Comparison of ENCODE assay signal across 8 mouse cellular contexts in genomic region chr2:29252599-29253204, GRCm38 (mm10). TPM values are rescaled to one million over a fixed set of nuclear protein-coding genes. Genes with fewer than 3 reads are reported as not detected.
DNase-seq lines count a peak whose midpoint lies in the region; ATAC-seq and TF ChIP-seq lines count a peak whose summit lies in the region.

Ntng2 (minus strand) TSS chr2:29253005.

- under 1% methylated on average over 51 of the region's 54 CpGs for WGBS in embryonic facial prominence, embryonic 12.5 days
- WGBS in heart, embryonic 12.5 days: under 1% methylated on average over 54 of the region's 54 CpGs
- WGBS in kidney, embryonic 14.5 days: 0% methylated on average over 53 of the region's 54 CpGs
- WGBS in liver, adult 2 months: 2% methylated on average over 53 of the region's 54 CpGs
- under 1% methylated on average over 43 of the region's 54 CpGs for WGBS in midbrain, postnatal 0 days

- no peak for TF ChIP-seq CTCF in liver, adult 2 months (IDR thresholded peaks at IDR 0.05; ENCODE audit: low read depth, low read length)
- TF ChIP-seq CTCF in midbrain, postnatal 0 days (IDR thresholded peaks at IDR 0.05): no peak

- H3K79me2 ChIP-seq in liver, adult 2 months (ENCODE audit: control insufficient read depth, insufficient read depth, low read length): no peaks in the 10 kb centered on the region

- no peak within 1 kb of the TSS for H3K27ac ChIP-seq in embryonic facial prominence, embryonic 12.5 days
- no peak within 1 kb of the TSS for H3K27ac ChIP-seq in heart, embryonic 12.5 days (ENCODE audit: poor library complexity, severe bottlenecking)
- H3K27ac ChIP-seq in kidney, embryonic 14.5 days (ENCODE audit: low read depth, low read length): no peak within 1 kb of the TSS
- H3K27ac ChIP-seq in liver, adult 2 months (replicated peaks; ENCODE audit: insufficient read depth, low read depth, low read length): peak within 1 kb of the TSS; percentile 59
- peak within 1 kb of the TSS; percentile 59 for H3K27ac ChIP-seq in midbrain, postnatal 0 days (ENCODE audit: low read depth, low read length)

- H3K9ac ChIP-seq in embryonic facial prominence, embryonic 12.5 days: peak within 1 kb of the TSS; percentile 61
- peak within 1 kb of the TSS; percentile 69 for H3K9ac ChIP-seq in heart, embryonic 12.5 days
- H3K9ac ChIP-seq in kidney, embryonic 14.5 days (ENCODE audit: low read depth, low read length): peak within 1 kb of the TSS; percentile 60
- H3K9ac ChIP-seq in liver, adult 2 months (ENCODE audit: low read depth, low read length): peak within 1 kb of the TSS; percentile 67
- H3K9ac ChIP-seq in midbrain, postnatal 0 days (replicated peaks; ENCODE audit: low read length, poor library complexity, severe bottlenecking): peak within 1 kb of the TSS; percentile 63

- peak; percentile 95 for DNase-seq in 416B (ENCODE audit: low read depth)
- DNase-seq in MEL-GATA-1-ER (ENCODE audit: extremely low read depth, low read depth): peak; percentile 88
- DNase-seq in liver, adult 2 months (ENCODE audit: extremely low read depth, low read depth, low spot score): peak; percentile 14
- peak; percentile 74 for DNase-seq in midbrain, postnatal 0 days (ENCODE audit: low spot score)
- DNase-seq in thymus, postnatal 36 days: peak; percentile 17 to 21

- TF ChIP-seq POLR2A in liver, adult 2 months (IDR thresholded peaks at IDR 0.05; ENCODE audit: extremely low read depth, insufficient read depth, low read length): no peak

- no peaks in the 10 kb centered on the region for H3K9me3 ChIP-seq in embryonic facial prominence, embryonic 12.5 days
- H3K9me3 ChIP-seq in heart, embryonic 12.5 days (replicated peaks): no peaks in the 10 kb centered on the region
- no peaks in the 10 kb centered on the region for H3K9me3 ChIP-seq in kidney, embryonic 14.5 days (ENCODE audit: control insufficient read depth, low read length)
- H3K9me3 ChIP-seq in midbrain, postnatal 0 days (ENCODE audit: low read length): no peaks in the 10 kb centered on the region

- peak within 1 kb of the TSS; percentile 98 for H3K4me2 ChIP-seq in embryonic facial prominence, embryonic 12.5 days (replicated peaks)
- H3K4me2 ChIP-seq in heart, embryonic 12.5 days: peak within 1 kb of the TSS; percentile 99
- peak within 1 kb of the TSS; percentile 99 for H3K4me2 ChIP-seq in kidney, embryonic 14.5 days (replicated peaks; ENCODE audit: low read depth, low read length)
- peak within 1 kb of the TSS; percentile 99 for H3K4me2 ChIP-seq in midbrain, postnatal 0 days (ENCODE audit: low read depth, low read length, poor library complexity, severe bottlenecking)

- no peak; the same call in 1 of the 2 replicates for ATAC-seq in embryonic facial prominence, embryonic 12.5 days (ENCODE audit: insufficient number of reproducible peaks, insufficient read depth, low FRiP score, low TSS enrichment)
- ATAC-seq in heart, embryonic 12.5 days (ENCODE audit: insufficient number of reproducible peaks, low FRiP score): peak; percentile 23; the same call in 1 of the 2 replicates
- ATAC-seq in kidney, embryonic 14.5 days (ENCODE audit: low FRiP score, low TSS enrichment): peak; percentile 41
- ATAC-seq in midbrain, postnatal 0 days (ENCODE audit: low FRiP score): peak; percentile 52

- peak within 1 kb of the TSS; percentile 60 for H3K4me3 ChIP-seq in embryonic facial prominence, embryonic 12.5 days
- peak within 1 kb of the TSS; percentile 67 for H3K4me3 ChIP-seq in heart, embryonic 12.5 days
- peak within 1 kb of the TSS; percentile 57 for H3K4me3 ChIP-seq in kidney, embryonic 14.5 days (ENCODE audit: low read length)
- peak within 1 kb of the TSS; percentile 62 for H3K4me3 ChIP-seq in liver, adult 2 months (ENCODE audit: insufficient read depth, low read depth, low read length)
- peak within 1 kb of the TSS; percentile 60 for H3K4me3 ChIP-seq in midbrain, postnatal 0 days (ENCODE audit: low read depth, low read length)

- H3K27me3 ChIP-seq in embryonic facial prominence, embryonic 12.5 days: peaks cover 86% of the 10 kb centered on the region
- peaks cover 94% of the 10 kb centered on the region for H3K27me3 ChIP-seq in heart, embryonic 12.5 days (replicated peaks)
- peaks cover 73% of the 10 kb centered on the region for H3K27me3 ChIP-seq in kidney, embryonic 14.5 days (ENCODE audit: control insufficient read depth, insufficient read depth, low read length)
- H3K27me3 ChIP-seq in liver, adult 2 months (ENCODE audit: control insufficient read depth, insufficient read depth, low read length): peaks cover 7% of the 10 kb centered on the region
- peaks cover 15% of the 10 kb centered on the region; the same call in 1 of the 2 replicates for H3K27me3 ChIP-seq in midbrain, postnatal 0 days (ENCODE audit: insufficient read depth, low read length)

- no peaks in the 10 kb centered on the region for H3K36me3 ChIP-seq in embryonic facial prominence, embryonic 12.5 days
- H3K36me3 ChIP-seq in heart, embryonic 12.5 days: no peaks in the 10 kb centered on the region
- no peaks in the 10 kb centered on the region for H3K36me3 ChIP-seq in kidney, embryonic 14.5 days (ENCODE audit: control insufficient read depth, insufficient read depth, low read length)
- H3K36me3 ChIP-seq in liver, adult 2 months (ENCODE audit: control insufficient read depth, insufficient read depth, low read length): no peaks in the 10 kb centered on the region
- no peaks in the 10 kb centered on the region for H3K36me3 ChIP-seq in midbrain, postnatal 0 days (ENCODE audit: insufficient read depth, low read length)

- H3K4me1 ChIP-seq in embryonic facial prominence, embryonic 12.5 days: peaks cover 24% of the 10 kb centered on the region
- H3K4me1 ChIP-seq in heart, embryonic 12.5 days (replicated peaks): peaks cover 36% of the 10 kb centered on the region
- H3K4me1 ChIP-seq in kidney, embryonic 14.5 days (ENCODE audit: control insufficient read depth, insufficient read depth, low read length): peaks cover 22% of the 10 kb centered on the region
- no peaks in the 10 kb centered on the region for H3K4me1 ChIP-seq in liver, adult 2 months (ENCODE audit: control insufficient read depth, insufficient read depth, low read length)
- H3K4me1 ChIP-seq in midbrain, postnatal 0 days (ENCODE audit: insufficient read depth, low read length): peaks cover 17% of the 10 kb centered on the region

RNA-seq across cellular contexts. Expression of gene Ntng2, which starts in this region (rescaled TPM):
- polyA plus RNA-seq in embryonic facial prominence, embryonic 12.5 days (2016; fragmentation: Nextera tagmentation; extraction: Ambion mirVana): 1.1 and 1.2 TPM in 2 replicates
- 0.26 and 0.33 TPM in 2 replicates for polyA plus RNA-seq in heart, embryonic 12.5 days (2016; fragmentation: Nextera tagmentation; extraction: Ambion mirVana)
- 3.2 and 4.3 TPM in 2 replicates for polyA plus RNA-seq in kidney, embryonic 14.5 days (2014; fragmentation: Nextera tagmentation; extraction: Ambion mirVana)
- total RNA-seq in liver, adult 2 months (2014; rRNA removed): 0.87 and 1.5 TPM in 2 replicates
- polyA plus RNA-seq in liver, adult 2 months (2012; rRNA removed): 4.0 and 5.1 TPM in 2 replicates
- 52.4 and 52.6 TPM in 2 replicates for total RNA-seq in midbrain, postnatal 0 days (2014; rRNA removed)
- 7.9 and 8.7 TPM in 2 replicates for polyA plus RNA-seq in midbrain, postnatal 0 days (2015; fragmentation: Nextera tagmentation; extraction: Ambion mirVana)

Comparison
In these comparisons a context has a peak if more than half of its experiments do, and no peak if none do; other contexts are left out.
1. RNA of gene Ntng2 (total RNA-seq): 52.4 to 52.6 TPM in midbrain, postnatal 0 days; 0.87 to 1.5 TPM in liver, adult 2 months; every median in the first group is over 10 times any median in the second.
2. Peak in ATAC-seq, H3K4me3 ChIP-seq, H3K9ac ChIP-seq and H3K4me2 ChIP-seq in heart, embryonic 12.5 days; RNA of the gene not detected or under 1 TPM.
3. DNase-seq: peak in every context shown above with its lines; median percentile 95 in 416B; 88 in MEL-GATA-1-ER; 74 in midbrain, postnatal 0 days; 19 in thymus, postnatal 36 days; 14 in liver, adult 2 months.
4. H3K27ac ChIP-seq: peak in liver, adult 2 months (single experiment) and midbrain, postnatal 0 days (single experiment); none in embryonic facial prominence, embryonic 12.5 days (single experiment), heart, embryonic 12.5 days (single experiment) and kidney, embryonic 14.5 days (single experiment).
5. Peak in every context shown above with its lines, with median percentiles within 50 percentile points of each other: H3K4me2 ChIP-seq, H3K4me3 ChIP-seq and H3K9ac ChIP-seq.